ENCODE assay signal across 1 mouse cellular context in genomic region chr19:29047334-29048170, GRCm38 (mm10).
TF ChIP-seq lines count a peak whose summit lies in the region.

Gene Ak3, minus strand, starts transcription at chr19:29047961.

TF ChIP-seq in CH12.LX, 34 proteins besides CTCF, POLR2A, EP300 and RAD21 (continued from another document):
- TF ChIP-seq SIN3A (IDR thresholded peaks at IDR 0.05; ENCODE audit: low read length) = peak; percentile 46; the same call in 1 of the 2 replicates
